Mouse (Mus musculus): ENCODE results near the gene Prkcb. TPM values are rescaled to one million over a fixed set of nuclear protein-coding genes. Genes with fewer than 3 reads are reported as not detected.

Gene Prkcb
- polyA plus RNA-seq, 1 experiment, result 2.3 TPM

GRCm38 (mm10) chr7:122575506-122575905 lies 287.0 kb downstream of the Prkcb start:
- H3K4me3 ChIP-seq (ENCODE audit: low read depth, low read length), result no peak overlapping the region
- no peaks in the 10 kb centered on the region for H3K27me3 ChIP-seq (ENCODE audit: control insufficient read depth, insufficient read depth, low read length, poor library complexity, severe bottlenecking)
- no peaks in the 10 kb centered on the region for H3K9me3 ChIP-seq (replicated peaks; ENCODE audit: control insufficient read depth, insufficient read depth, low read length, poor library complexity, severe bottlenecking)
- H3K27ac ChIP-seq (ENCODE audit: insufficient read depth, low read length), result no peak overlapping the region
- no peaks in the 10 kb centered on the region for H3K36me3 ChIP-seq (ENCODE audit: control insufficient read depth, insufficient read depth, low read length, poor library complexity, severe bottlenecking)
- TF ChIP-seq POLR2A (IDR thresholded peaks at IDR 0.05; ENCODE audit: insufficient read depth, low read length) (no peak), CTCF (IDR thresholded peaks at IDR 0.05; ENCODE audit: low read depth, low read length) (no peak), EP300 (IDR thresholded peaks at IDR 0.05; ENCODE audit: insufficient read depth, low read depth, low read length) (peak; percentile 60; the same call in 1 of the 2 replicates)
- H3K9ac ChIP-seq (ENCODE audit: low read depth, poor library complexity, severe bottlenecking), result no peak overlapping the region
- H3K4me1 ChIP-seq (ENCODE audit: control insufficient read depth, insufficient read depth, low read length), result peaks cover 3% of the 10 kb centered on the region

- H3K9me3 ChIP-seq (replicated peaks; ENCODE audit: control insufficient read depth, insufficient read depth, low read length, poor library complexity, severe bottlenecking), result no peaks in the 10 kb centered on the region
- H3K4me3 ChIP-seq (ENCODE audit: low read depth, low read length), result no peak overlapping the region
- no peak overlapping the region for H3K27ac ChIP-seq (ENCODE audit: insufficient read depth, low read length)
- peaks cover 3% of the 10 kb centered on the region for H3K4me1 ChIP-seq (ENCODE audit: control insufficient read depth, insufficient read depth, low read length)
- no peak overlapping the region for H3K9ac ChIP-seq (ENCODE audit: low read depth, poor library complexity, severe bottlenecking)
- H3K27me3 ChIP-seq (ENCODE audit: control insufficient read depth, insufficient read depth, low read length, poor library complexity, severe bottlenecking), result no peaks in the 10 kb centered on the region
- no peaks in the 10 kb centered on the region for H3K36me3 ChIP-seq (ENCODE audit: control insufficient read depth, insufficient read depth, low read length, poor library complexity, severe bottlenecking)
- no peak for TF ChIP-seq POLR2A (IDR thresholded peaks at IDR 0.05; ENCODE audit: insufficient read depth, low read length)
- no peak for TF ChIP-seq EP300 (IDR thresholded peaks at IDR 0.05; ENCODE audit: insufficient read depth, low read depth, low read length)
- TF ChIP-seq CTCF (IDR thresholded peaks at IDR 0.05; ENCODE audit: low read depth, low read length), result no peak
These were observed 289.0 kb downstream of the Prkcb start for GRCm38 (mm10) chr7:122577571-122577970.

- Histone ChIP-seq H3K27me3 (ENCODE audit: control insufficient read depth, insufficient read depth, low read length, poor library complexity, severe bottlenecking) (no peaks in the 10 kb centered on the region), H3K9ac (ENCODE audit: low read depth, poor library complexity, severe bottlenecking) (no peak overlapping the region), H3K27ac (ENCODE audit: insufficient read depth, low read length) (no peak overlapping the region), H3K9me3 (replicated peaks; ENCODE audit: control insufficient read depth, insufficient read depth, low read length, poor library complexity, severe bottlenecking) (no peaks in the 10 kb centered on the region), H3K4me3 (ENCODE audit: low read depth, low read length) (no peak overlapping the region), H3K4me1 (ENCODE audit: control insufficient read depth, insufficient read depth, low read length) (peaks cover 3% of the 10 kb centered on the region), H3K36me3 (ENCODE audit: control insufficient read depth, insufficient read depth, low read length, poor library complexity, severe bottlenecking) (no peaks in the 10 kb centered on the region)
- no peak for TF ChIP-seq CTCF (IDR thresholded peaks at IDR 0.05; ENCODE audit: low read depth, low read length)
These were observed 291.1 kb downstream of the Prkcb start for GRCm38 (mm10) chr7:122579461-122580157.

- no peaks in the 10 kb centered on the region for H3K36me3 ChIP-seq (ENCODE audit: control insufficient read depth, insufficient read depth, low read length, poor library complexity, severe bottlenecking)
- no peaks in the 10 kb centered on the region for H3K9me3 ChIP-seq (replicated peaks; ENCODE audit: control insufficient read depth, insufficient read depth, low read length, poor library complexity, severe bottlenecking)
- H3K27me3 ChIP-seq (ENCODE audit: control insufficient read depth, insufficient read depth, low read length, poor library complexity, severe bottlenecking), result no peaks in the 10 kb centered on the region
- H3K4me3 ChIP-seq (ENCODE audit: low read depth, low read length), result no peak overlapping the region
- no peak overlapping the region for H3K9ac ChIP-seq (ENCODE audit: low read depth, poor library complexity, severe bottlenecking)
- TF ChIP-seq POLR2A (IDR thresholded peaks at IDR 0.05; ENCODE audit: insufficient read depth, low read length) (no peak), EP300 (IDR thresholded peaks at IDR 0.05; ENCODE audit: insufficient read depth, low read depth, low read length) (no peak), CTCF (IDR thresholded peaks at IDR 0.05; ENCODE audit: low read depth, low read length) (no peak)
- no peak overlapping the region for H3K27ac ChIP-seq (ENCODE audit: insufficient read depth, low read length)
- peaks cover 3% of the 10 kb centered on the region for H3K4me1 ChIP-seq (ENCODE audit: control insufficient read depth, insufficient read depth, low read length)
These were observed 291.6 kb downstream of the Prkcb start for GRCm38 (mm10) chr7:122580158-122580475.

- Histone ChIP-seq H3K9me3 (replicated peaks; ENCODE audit: control insufficient read depth, insufficient read depth, low read length, poor library complexity, severe bottlenecking) (0 out of 2 replicates have a peak, but pooled peaks cover 4% of the 10 kb centered on the region), H3K4me1 (ENCODE audit: control insufficient read depth, insufficient read depth, low read length) (no peaks in the 10 kb centered on the region), H3K27ac (ENCODE audit: insufficient read depth, low read length) (no peak overlapping the region), H3K27me3 (ENCODE audit: control insufficient read depth, insufficient read depth, low read length, poor library complexity, severe bottlenecking) (no peaks in the 10 kb centered on the region), H3K36me3 (ENCODE audit: control insufficient read depth, insufficient read depth, low read length, poor library complexity, severe bottlenecking) (no peaks in the 10 kb centered on the region), H3K9ac (ENCODE audit: low read depth, poor library complexity, severe bottlenecking) (no peak overlapping the region), H3K4me3 (ENCODE audit: low read depth, low read length) (no peak overlapping the region)
- no peak for TF ChIP-seq CTCF (IDR thresholded peaks at IDR 0.05; ENCODE audit: low read depth, low read length)
- no peak for TF ChIP-seq EP300 (IDR thresholded peaks at IDR 0.05; ENCODE audit: insufficient read depth, low read depth, low read length)
- TF ChIP-seq POLR2A (IDR thresholded peaks at IDR 0.05; ENCODE audit: insufficient read depth, low read length), result no peak
These were observed 296.0 kb downstream of the Prkcb start for GRCm38 (mm10) chr7:122584421-122585151.

- Histone ChIP-seq H3K4me3 (ENCODE audit: low read depth, low read length) (no peak overlapping the region), H3K4me1 (ENCODE audit: control insufficient read depth, insufficient read depth, low read length) (peaks cover 3% of the 10 kb centered on the region), H3K36me3 (ENCODE audit: control insufficient read depth, insufficient read depth, low read length, poor library complexity, severe bottlenecking) (no peaks in the 10 kb centered on the region), H3K27me3 (ENCODE audit: control insufficient read depth, insufficient read depth, low read length, poor library complexity, severe bottlenecking) (no peaks in the 10 kb centered on the region), H3K9me3 (replicated peaks; ENCODE audit: control insufficient read depth, insufficient read depth, low read length, poor library complexity, severe bottlenecking) (no peaks in the 10 kb centered on the region), H3K27ac (ENCODE audit: insufficient read depth, low read length) (no peak overlapping the region), H3K9ac (ENCODE audit: low read depth, poor library complexity, severe bottlenecking) (no peak overlapping the region)
- TF ChIP-seq CTCF (IDR thresholded peaks at IDR 0.05; ENCODE audit: low read depth, low read length), result no peak
- no peak for TF ChIP-seq EP300 (IDR thresholded peaks at IDR 0.05; ENCODE audit: insufficient read depth, low read depth, low read length)
- no peak for TF ChIP-seq POLR2A (IDR thresholded peaks at IDR 0.05; ENCODE audit: insufficient read depth, low read length)
These were observed 307.3 kb downstream of the Prkcb start for GRCm38 (mm10) chr7:122595897-122596296.
